Mouse (Mus musculus) heart, adult 9 months (tissue): ENCODE measurements around the gene Cars2.
"Not testable (repeated sequence)": the region's sequence is repeated elsewhere in the genome, so short reads cannot be mapped to it uniquely, and the experiment has no call there.

ENCODE experiments used
- DNase-seq, 2 experiments: peaks; one replicate each; pipeline ENCODE4 v3.0.0; 2022; ENCODE audit warnings: low spot score in 2 of 2

Gene Cars2

GRCm38 (mm10) chr8:11512711-11513110, 37.9 kb downstream of the Cars2 start:
- DNase-seq, result no peak

DNA sequence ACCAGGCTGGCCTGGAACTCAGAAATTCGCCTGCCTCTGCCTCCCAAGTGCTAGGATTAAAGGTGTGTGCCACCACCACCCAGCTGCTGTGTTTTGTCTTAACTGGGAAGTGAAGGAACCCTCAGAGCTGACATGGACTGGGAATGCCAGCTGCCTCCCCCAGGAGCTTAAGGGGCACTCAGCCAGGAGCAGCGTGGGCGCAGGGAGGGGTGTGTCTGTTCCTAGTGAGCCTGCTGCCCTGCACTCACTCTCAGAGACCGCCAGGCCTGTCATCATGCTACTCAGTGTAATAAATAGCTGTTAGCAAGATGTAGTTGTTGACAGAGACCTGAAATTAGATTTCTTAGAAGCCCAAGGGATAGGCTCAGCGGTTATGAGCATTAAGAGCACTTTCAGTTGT, 39.6 kb downstream of the Cars2 start:
- DNase-seq, result no peak

- no peak for DNase-seq
These were observed 41.7 kb downstream of the Cars2 start for GRCm38 (mm10) chr8:11508880-11509279.

GRCm38 (mm10) chr8:11506802-11507201, 43.8 kb downstream of the Cars2 start:
- no peak for DNase-seq

GRCm38 (mm10) chr8:11506074-11506473, 44.5 kb downstream of the Cars2 start:
- DNase-seq, result no peak

GRCm38 (mm10) chr8:11503476-11504232, 46.9 kb downstream of the Cars2 start:
- no peak for DNase-seq

DNA sequence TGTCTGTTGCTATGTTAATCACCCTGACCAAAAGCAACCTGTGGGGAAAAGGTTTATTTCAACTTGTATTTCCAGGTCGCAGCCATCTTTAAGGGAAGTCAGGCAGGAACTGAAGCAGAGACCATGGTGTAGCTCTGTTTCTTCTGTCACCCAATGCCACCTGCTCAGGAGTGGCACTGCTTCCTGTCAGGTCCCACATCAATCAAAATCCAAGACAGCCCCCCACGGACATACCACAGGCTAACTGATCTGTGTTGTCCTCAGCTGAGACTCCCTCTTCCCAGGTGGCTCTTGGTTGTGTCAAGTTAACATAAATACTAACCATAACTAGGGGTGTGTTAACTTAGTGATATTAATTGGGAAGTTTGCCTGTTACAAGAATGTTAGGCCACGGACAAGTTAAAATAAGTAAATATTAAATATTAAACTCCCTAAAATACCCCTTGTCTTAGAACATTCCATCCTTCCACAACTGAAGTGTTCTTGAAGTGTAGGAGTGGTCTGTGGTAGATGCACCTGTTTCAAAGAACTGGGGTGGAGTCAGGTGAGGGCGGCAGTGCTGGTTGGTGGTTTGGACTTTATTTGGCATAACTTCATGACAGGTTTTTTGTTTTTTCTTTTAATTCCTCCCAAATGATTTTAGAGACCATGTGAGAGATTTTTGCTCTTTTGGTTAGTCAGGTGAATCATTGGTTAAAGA, 51.6 kb downstream of the Cars2 start:
- no peak for DNase-seq

DNA sequence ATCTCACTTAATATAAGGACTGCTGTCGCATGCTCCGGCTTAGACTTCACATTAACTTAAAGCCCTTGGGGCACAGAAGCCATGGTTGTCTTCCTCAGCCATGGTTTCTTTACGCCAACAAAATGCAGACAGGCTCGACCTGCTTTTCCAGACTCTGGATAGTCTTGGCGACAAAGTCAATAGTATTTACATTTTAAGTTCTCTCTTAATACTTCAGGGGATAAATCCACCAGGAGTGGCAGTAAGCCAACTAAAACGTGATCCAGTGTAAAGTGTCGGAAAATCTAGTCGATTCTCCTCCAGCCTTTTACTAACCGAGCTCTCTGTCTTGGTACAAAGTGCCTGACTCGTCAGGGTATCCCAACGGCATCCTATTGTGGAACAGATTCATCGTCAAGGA, 52.3 kb downstream of the Cars2 start:
- DNase-seq, result no peak

DNA sequence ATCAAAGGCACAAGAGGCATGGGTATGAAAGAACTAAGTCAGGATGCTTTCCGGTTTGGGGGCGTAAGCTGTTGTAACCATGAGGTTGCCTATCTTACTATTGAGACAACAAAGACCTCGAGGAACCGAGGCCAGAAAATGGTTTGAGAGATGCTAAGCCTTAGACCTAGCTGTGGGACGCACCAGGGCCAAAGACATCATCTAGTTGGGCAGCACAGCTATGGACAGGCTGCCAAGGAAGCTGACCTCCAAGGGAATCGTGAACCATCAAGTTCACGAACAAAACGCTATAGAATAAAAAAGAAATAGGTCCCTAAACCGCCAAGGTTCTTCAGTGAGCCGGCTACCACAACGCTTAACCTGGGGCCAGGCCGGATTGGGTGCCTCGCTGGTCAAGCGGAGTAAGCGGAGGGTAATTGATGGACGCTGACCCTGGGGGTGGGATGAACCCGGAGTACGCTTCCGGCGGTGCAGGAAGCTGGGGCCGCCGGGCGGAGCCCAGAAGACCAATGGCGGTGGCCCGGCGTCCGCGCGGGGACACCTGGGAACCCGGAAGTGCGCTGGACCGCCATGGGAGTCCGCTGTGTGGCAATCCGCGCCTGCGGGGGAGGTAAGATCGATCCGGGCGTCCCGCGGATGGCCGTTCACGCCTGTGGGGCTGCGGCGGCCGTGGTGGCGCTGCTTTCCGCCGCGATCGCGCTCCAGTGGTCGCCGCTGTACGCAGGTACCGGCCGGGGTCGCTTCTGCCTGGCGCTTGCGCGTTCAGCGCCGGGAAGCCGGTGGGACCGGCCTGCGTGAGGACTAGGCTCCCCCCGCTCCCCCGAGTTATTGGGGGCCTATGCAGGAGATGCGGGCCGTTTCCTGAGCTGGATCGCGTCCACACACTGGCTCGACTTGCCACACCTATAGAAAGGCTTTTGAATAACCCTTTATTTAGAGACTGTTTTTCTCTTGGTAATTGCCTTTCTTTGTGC, 53.3 kb downstream of the Cars2 start, which contains the start of gene Naxd:
Naxd (plus strand) TSS at position 490 of the 974 bp plus-strand sequence.
- DNase-seq, result peak; percentile 90 to 91

DNA sequence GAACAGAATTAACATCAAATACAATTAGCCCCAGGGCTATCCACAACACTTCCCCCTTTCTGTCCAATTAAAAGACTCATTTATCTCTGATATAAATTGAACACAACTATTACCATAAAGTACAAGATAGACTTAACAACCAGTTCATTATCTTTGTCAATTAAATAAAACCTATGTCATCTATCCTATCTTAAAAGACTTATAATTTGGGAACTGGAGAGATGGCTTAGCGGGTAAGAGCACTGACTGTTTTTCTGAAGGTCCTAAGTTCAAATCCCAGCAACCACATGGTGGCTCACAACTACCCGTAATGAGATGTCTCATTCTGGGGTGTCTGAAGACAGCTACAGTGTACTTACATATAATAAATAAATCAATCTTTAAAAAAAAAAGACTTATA, 58.2 kb downstream of the Cars2 start:
- DNase-seq, result not testable (repeated sequence)

DNA sequence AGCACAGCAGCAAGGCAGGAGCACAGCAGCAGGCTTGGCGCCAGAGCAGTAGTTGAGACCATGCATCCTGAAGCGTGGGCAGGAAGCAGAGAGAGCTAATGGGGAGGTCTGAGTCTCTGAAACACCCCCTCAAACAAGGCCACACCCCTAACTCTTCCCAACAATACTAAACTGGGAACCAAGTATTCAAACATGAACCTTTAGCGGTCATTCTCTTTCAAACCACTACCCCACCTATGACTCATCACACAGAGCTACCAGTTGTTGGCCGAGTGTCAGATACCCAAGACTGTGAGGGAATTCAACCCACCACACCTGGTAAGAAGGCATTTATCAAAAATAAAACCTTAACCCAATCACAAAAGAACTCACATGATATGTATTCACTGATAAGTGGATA, 63.4 kb downstream of the Cars2 start:
- DNase-seq, result no peak

- peak in 1 of 2 experiments; percentile 67 for DNase-seq
These were observed 64.4 kb downstream of the Cars2 start for GRCm38 (mm10) chr8:11486142-11486541.

DNA sequence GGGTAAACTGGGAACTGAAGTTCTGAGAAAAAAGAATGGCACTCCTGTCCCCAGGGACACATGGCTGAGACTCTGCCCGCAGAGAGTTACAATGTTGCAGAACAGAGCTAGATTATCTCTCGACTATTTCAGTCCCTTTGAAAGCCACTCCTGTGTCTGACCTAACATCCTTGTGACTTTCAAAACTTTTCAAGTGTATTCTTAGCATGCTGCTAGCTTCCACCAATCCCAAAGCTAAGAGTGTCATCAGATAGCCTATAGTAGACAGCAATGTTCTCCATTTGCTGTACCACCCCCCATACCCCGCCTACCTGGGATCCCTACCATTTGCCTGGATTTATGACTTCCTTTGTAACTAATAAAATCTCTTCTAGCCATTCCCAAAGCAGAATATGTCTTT, 68.0 kb downstream of the Cars2 start:
- peak in 1 of 2 experiments; percentile 50 for DNase-seq

DNA sequence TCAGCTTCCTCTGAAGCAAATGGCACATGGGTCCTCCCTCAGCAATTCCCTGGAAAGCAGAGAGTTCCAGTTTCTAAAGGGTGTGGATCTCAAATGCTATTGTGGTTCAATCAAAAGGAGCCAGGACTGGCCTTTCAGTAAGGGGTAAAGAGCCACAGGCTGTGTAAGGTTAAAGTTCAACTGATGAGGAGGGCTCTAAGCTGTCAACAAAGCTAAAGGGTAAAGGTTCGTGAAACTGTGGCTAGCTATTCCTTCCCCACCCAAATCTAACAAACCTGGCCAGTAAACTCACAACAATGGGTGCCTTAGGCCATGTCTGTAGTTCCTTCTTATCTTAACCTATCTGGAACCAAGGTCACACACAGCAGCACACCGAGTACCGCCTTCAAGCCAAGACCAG, 68.7 kb downstream of the Cars2 start:
- no peak for DNase-seq

DNA sequence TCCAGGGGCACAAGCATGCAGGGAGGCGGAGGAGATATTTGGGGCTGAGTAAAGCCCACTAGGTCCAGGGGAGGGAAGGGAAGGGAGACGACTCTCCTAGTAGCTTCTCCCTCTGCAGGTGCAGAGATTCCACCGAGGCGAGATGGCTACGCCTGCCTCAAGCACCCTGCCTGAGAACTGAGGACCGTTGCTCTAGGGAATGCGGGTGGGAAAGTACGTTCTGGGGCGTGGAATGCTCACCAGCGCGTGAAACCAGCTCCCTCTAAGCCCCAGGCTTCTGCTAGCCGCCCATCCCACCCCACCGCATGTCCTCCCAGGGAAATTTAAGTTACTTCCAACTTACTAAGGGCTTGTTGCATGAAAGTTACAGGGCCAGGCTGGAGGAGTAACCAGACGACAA, 71.0 kb downstream of the Cars2 start:
- no peak for DNase-seq

DNA sequence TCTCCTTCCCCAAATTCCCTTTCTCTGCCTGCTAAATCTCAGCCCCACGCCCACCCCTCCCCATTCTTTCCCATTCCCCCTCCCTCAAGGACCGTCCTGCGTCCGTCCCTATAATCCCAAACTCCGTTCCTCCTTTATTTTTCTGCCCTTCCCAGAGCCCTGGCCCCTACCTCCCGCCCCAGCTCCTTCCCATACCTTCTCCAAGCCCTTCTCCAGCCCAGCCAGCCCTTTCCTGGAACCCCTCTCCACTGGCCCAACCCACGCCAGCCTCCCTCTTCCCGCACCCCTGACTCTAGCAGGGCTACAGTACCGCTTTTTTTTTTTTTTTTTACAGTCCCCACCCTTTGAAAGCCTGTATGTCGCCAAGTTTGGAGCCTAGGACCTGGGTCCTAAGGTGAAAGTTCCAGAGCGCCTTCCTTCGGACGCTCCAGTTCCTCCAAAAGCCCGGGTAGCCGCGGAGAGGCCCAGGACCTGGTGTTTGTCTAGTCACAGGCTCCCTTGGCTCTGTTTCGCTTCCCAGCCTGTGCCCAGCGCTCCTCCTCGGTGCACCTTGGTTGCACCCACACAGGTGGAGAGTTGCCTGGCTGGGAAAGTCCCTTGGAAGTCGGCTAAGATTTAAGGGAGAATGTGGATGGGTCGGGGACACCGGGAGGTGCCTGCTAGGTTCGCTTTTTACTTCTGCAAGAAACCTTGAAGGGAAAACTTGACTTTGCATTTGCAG, 71.6 kb downstream of the Cars2 start:
- no peak for DNase-seq

DNA sequence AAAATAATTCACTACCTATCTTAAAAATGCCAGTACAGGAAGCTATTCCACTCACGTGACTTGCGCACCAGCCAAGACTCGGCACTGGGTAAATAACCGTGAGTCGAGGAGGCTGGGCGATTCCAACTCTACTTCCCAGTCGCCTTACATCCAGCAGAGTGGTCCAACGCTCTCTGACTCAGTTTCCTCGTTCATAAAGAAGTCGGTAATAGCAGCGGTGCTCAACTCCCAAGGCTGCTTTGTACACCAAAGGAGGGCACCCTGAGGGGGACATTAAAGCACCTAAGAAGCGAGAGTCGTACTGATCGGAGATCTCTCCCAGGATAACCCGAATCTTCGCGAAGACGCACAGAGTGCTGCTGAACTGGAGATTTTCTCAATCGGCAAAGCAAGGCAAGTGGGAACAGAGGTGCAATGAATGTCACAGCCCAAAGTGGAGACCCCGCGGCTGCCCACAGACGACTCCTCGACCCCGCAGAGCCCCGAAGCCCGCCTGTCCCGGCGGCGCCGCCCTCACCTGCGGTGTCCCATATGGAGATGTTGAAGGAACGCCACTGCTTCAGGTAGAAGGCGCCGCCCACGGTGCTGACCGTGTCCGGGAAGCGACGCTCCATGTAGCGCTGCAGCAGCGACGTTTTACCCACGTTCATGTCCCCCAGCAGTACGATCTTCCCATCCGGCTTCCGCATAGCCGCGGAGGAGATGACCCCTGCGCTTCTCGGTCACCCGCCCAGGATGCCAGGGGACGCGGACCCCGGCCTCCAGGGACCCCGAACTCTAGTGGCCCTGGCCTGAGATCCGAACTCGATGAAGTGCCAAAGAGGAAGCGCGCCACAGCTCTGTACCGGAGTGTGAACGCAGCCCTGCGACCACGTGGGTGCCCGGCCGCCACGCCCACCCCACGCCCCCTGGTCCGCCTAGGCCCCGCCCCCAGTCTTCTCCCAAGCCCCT, 72.5 kb downstream of the Cars2 start, which contains the start of gene Rab20:
Rab20 (minus strand) TSS at position 900 of the 951 bp plus-strand sequence.
- peak; percentile 76 to 83 for DNase-seq

- no peak for DNase-seq
These were observed 73.4 kb downstream of the Cars2 start for GRCm38 (mm10) chr8:11477178-11477553.

GRCm38 (mm10) chr8:11476338-11477177, 74.0 kb downstream of the Cars2 start:
- DNase-seq, result peak; percentile 79 to 82
